Mouse (Mus musculus): ENCODE measurements around the gene Kmt2b. TPM values are rescaled to one million over a fixed set of nuclear protein-coding genes. Genes with fewer than 3 reads are reported as not detected.

Kmt2b gene
- 4.2 TPM in 2 replicates for polyA plus RNA-seq (2015; fragmentation: Nextera tagmentation; extraction: Ambion mirVana)

GRCm38 (mm10) chr7:30588676-30589434, at the start of gene Kmt2b:
Gene Kmt2b (minus strand): TSS chr7:30588726.
- Histone ChIP-seq H3K4me3 (ENCODE audit: low read length) (peak within 1 kb of the TSS; percentile 71), H3K36me3 (ENCODE audit: control insufficient read depth, insufficient read depth) (peaks cover 22% of the 10 kb centered on the region), H3K27ac (ENCODE audit: low read length) (peak within 1 kb of the TSS; percentile 80), H3K4me1 (ENCODE audit: control insufficient read depth, insufficient read depth, low read length) (peaks cover 17% of the 10 kb centered on the region), H3K9ac (ENCODE audit: low read length) (peak within 1 kb of the TSS; percentile 88), H3K9me3 (replicated peaks; ENCODE audit: control insufficient read depth, low read length) (no peaks in the 10 kb centered on the region), H3K27me3 (ENCODE audit: control insufficient read depth, insufficient read depth, low read length) (no peaks in the 10 kb centered on the region), H3K4me2 (ENCODE audit: low read depth, low read length) (peak within 1 kb of the TSS; percentile 98)
- WGBS, result under 1% methylated on average over 54 of the region's 68 CpGs
- ATAC-seq (replicated peaks; ENCODE audit: extremely low read depth, insufficient read depth, low FRiP score), result peak; percentile 95

- H3K36me3 ChIP-seq (ENCODE audit: control insufficient read depth, insufficient read depth), result peaks cover 12% of the 10 kb centered on the region
- H3K4me2 ChIP-seq (ENCODE audit: low read depth, low read length), result no peak overlapping the region; the same call in 1 of the 2 replicates
- no peaks in the 10 kb centered on the region for H3K9me3 ChIP-seq (replicated peaks; ENCODE audit: control insufficient read depth, low read length)
- H3K27me3 ChIP-seq (ENCODE audit: control insufficient read depth, insufficient read depth, low read length), result peaks cover 43% of the 10 kb centered on the region
- 20% methylated on average over 11 of the region's 11 CpGs for WGBS
- peaks cover 6% of the 10 kb centered on the region; the same call in 1 of the 2 replicates for H3K4me1 ChIP-seq (ENCODE audit: control insufficient read depth, insufficient read depth, low read length)
- no peak overlapping the region for H3K9ac ChIP-seq (ENCODE audit: low read length)
- no peak overlapping the region for H3K27ac ChIP-seq (ENCODE audit: low read length)
- no peak overlapping the region for H3K4me3 ChIP-seq (ENCODE audit: low read length)
- no peak for ATAC-seq (replicated peaks; ENCODE audit: extremely low read depth, insufficient read depth, low FRiP score)
Observed at GRCm38 (mm10) chr7:30636395-30636794, 47.9 kb upstream of the Kmt2b start.

- peak within 1 kb of the TSS; percentile 5; the same call in 1 of the 2 replicates for H3K4me2 ChIP-seq (ENCODE audit: low read depth, low read length)
- H3K36me3 ChIP-seq (ENCODE audit: control insufficient read depth, insufficient read depth), result peaks cover 7% of the 10 kb centered on the region
- H3K4me3 ChIP-seq (ENCODE audit: low read length), result no peak within 1 kb of the TSS; the same call in 1 of the 2 replicates
- peaks cover 45% of the 10 kb centered on the region for H3K27me3 ChIP-seq (ENCODE audit: control insufficient read depth, insufficient read depth, low read length)
- H3K9me3 ChIP-seq (replicated peaks; ENCODE audit: control insufficient read depth, low read length), result no peaks in the 10 kb centered on the region
- no peak for ATAC-seq (replicated peaks; ENCODE audit: extremely low read depth, insufficient read depth, low FRiP score)
- no peak within 1 kb of the TSS for H3K27ac ChIP-seq (ENCODE audit: low read length)
- H3K4me1 ChIP-seq (ENCODE audit: control insufficient read depth, insufficient read depth, low read length), result peaks cover 6% of the 10 kb centered on the region; the same call in 1 of the 2 replicates
- WGBS, result 5% methylated on average over 5 of the region's 5 CpGs
- H3K9ac ChIP-seq (ENCODE audit: low read length), result no peak within 1 kb of the TSS
Observed at GRCm38 (mm10) chr7:30635752-30636151, 47.2 kb upstream of the Kmt2b start, which contains the start of gene Etv2. Gene Etv2 (minus strand): TSS chr7:30635852.

GRCm38 (mm10) chr7:30634621-30635020, 46.1 kb upstream of the Kmt2b start:
- 0 out of 2 replicates have a peak overlapping the region, but pooled peaks have one; percentile 5 for H3K4me2 ChIP-seq (ENCODE audit: low read depth, low read length)
- H3K27ac ChIP-seq (ENCODE audit: low read length), result no peak overlapping the region
- peak; percentile 37; the same call in 1 of the 2 replicates for ATAC-seq (replicated peaks; ENCODE audit: extremely low read depth, insufficient read depth, low FRiP score)
- no peak overlapping the region; the same call in 1 of the 2 replicates for H3K4me3 ChIP-seq (ENCODE audit: low read length)
- no peaks in the 10 kb centered on the region for H3K9me3 ChIP-seq (replicated peaks; ENCODE audit: control insufficient read depth, low read length)
- peaks cover 47% of the 10 kb centered on the region for H3K27me3 ChIP-seq (ENCODE audit: control insufficient read depth, insufficient read depth, low read length)
- no peak overlapping the region for H3K9ac ChIP-seq (ENCODE audit: low read length)
- H3K4me1 ChIP-seq (ENCODE audit: control insufficient read depth, insufficient read depth, low read length), result peaks cover 5% of the 10 kb centered on the region; the same call in 1 of the 2 replicates
- WGBS, result 2% methylated on average over 20 of the region's 20 CpGs
- no peaks in the 10 kb centered on the region for H3K36me3 ChIP-seq (ENCODE audit: control insufficient read depth, insufficient read depth)

- no peak for ATAC-seq (replicated peaks; ENCODE audit: extremely low read depth, insufficient read depth, low FRiP score)
- H3K27me3 ChIP-seq (ENCODE audit: control insufficient read depth, insufficient read depth, low read length), result peaks cover 47% of the 10 kb centered on the region
- H3K4me2 ChIP-seq (ENCODE audit: low read depth, low read length), result no peak overlapping the region
- H3K4me1 ChIP-seq (ENCODE audit: control insufficient read depth, insufficient read depth, low read length), result no peaks in the 10 kb centered on the region; the same call in 1 of the 2 replicates
- no peak overlapping the region for H3K27ac ChIP-seq (ENCODE audit: low read length)
- no peaks in the 10 kb centered on the region for H3K36me3 ChIP-seq (ENCODE audit: control insufficient read depth, insufficient read depth)
- peak overlapping the region; percentile 1; the same call in 1 of the 2 replicates for H3K4me3 ChIP-seq (ENCODE audit: low read length)
- H3K9ac ChIP-seq (ENCODE audit: low read length), result no peak overlapping the region
- WGBS, result 8% methylated on average over 27 of the region's 27 CpGs
- H3K9me3 ChIP-seq (replicated peaks; ENCODE audit: control insufficient read depth, low read length), result no peaks in the 10 kb centered on the region
Observed at GRCm38 (mm10) chr7:30633762-30634412, 45.4 kb upstream of the Kmt2b start.

- no peak overlapping the region for H3K9ac ChIP-seq (ENCODE audit: low read length)
- peaks cover 4% of the 10 kb centered on the region for H3K36me3 ChIP-seq (ENCODE audit: control insufficient read depth, insufficient read depth)
- no peak for ATAC-seq (replicated peaks; ENCODE audit: extremely low read depth, insufficient read depth, low FRiP score)
- H3K27me3 ChIP-seq (ENCODE audit: control insufficient read depth, insufficient read depth, low read length), result peaks cover 27% of the 10 kb centered on the region
- H3K4me2 ChIP-seq (ENCODE audit: low read depth, low read length), result no peak overlapping the region
- H3K4me1 ChIP-seq (ENCODE audit: control insufficient read depth, insufficient read depth, low read length), result peaks cover 11% of the 10 kb centered on the region
- no peaks in the 10 kb centered on the region for H3K9me3 ChIP-seq (replicated peaks; ENCODE audit: control insufficient read depth, low read length)
- H3K4me3 ChIP-seq (ENCODE audit: low read length), result no peak overlapping the region
- H3K27ac ChIP-seq (ENCODE audit: low read length), result no peak overlapping the region
Observed at GRCm38 (mm10) chr7:30629013-30629412, 40.5 kb upstream of the Kmt2b start.

- Histone ChIP-seq H3K4me1 (ENCODE audit: control insufficient read depth, insufficient read depth, low read length) (peaks cover 15% of the 10 kb centered on the region), H3K36me3 (ENCODE audit: control insufficient read depth, insufficient read depth) (peaks cover 27% of the 10 kb centered on the region), H3K4me3 (ENCODE audit: low read length) (no peak overlapping the region), H3K27me3 (ENCODE audit: control insufficient read depth, insufficient read depth, low read length) (peaks cover 6% of the 10 kb centered on the region), H3K9ac (ENCODE audit: low read length) (no peak overlapping the region), H3K4me2 (ENCODE audit: low read depth, low read length) (no peak overlapping the region), H3K27ac (ENCODE audit: low read length) (no peak overlapping the region), H3K9me3 (replicated peaks; ENCODE audit: control insufficient read depth, low read length) (no peaks in the 10 kb centered on the region)
- no peak for ATAC-seq (replicated peaks; ENCODE audit: extremely low read depth, insufficient read depth, low FRiP score)
- 77% methylated on average over 5 of the region's 5 CpGs for WGBS
Observed at GRCm38 (mm10) chr7:30626647-30627046, 38.1 kb upstream of the Kmt2b start.

GRCm38 (mm10) chr7:30625530-30626384, 37.2 kb upstream of the Kmt2b start, which contains the start of gene Cox6b1:
Gene Cox6b1 (minus strand): TSS chr7:30626151.
- Histone ChIP-seq H3K27me3 (ENCODE audit: control insufficient read depth, insufficient read depth, low read length) (0 out of 2 replicates have a peak, but pooled peaks cover 3% of the 10 kb centered on the region), H3K4me1 (ENCODE audit: control insufficient read depth, insufficient read depth, low read length) (peaks cover 15% of the 10 kb centered on the region), H3K27ac (ENCODE audit: low read length) (peak within 1 kb of the TSS; percentile 90), H3K36me3 (ENCODE audit: control insufficient read depth, insufficient read depth) (peaks cover 31% of the 10 kb centered on the region), H3K4me3 (ENCODE audit: low read length) (peak within 1 kb of the TSS; percentile 94), H3K9me3 (replicated peaks; ENCODE audit: control insufficient read depth, low read length) (no peaks in the 10 kb centered on the region), H3K4me2 (ENCODE audit: low read depth, low read length) (peak within 1 kb of the TSS; percentile 97), H3K9ac (ENCODE audit: low read length) (peak within 1 kb of the TSS; percentile 95)
- peak; percentile 88 for ATAC-seq (replicated peaks; ENCODE audit: extremely low read depth, insufficient read depth, low FRiP score)
- 1% methylated on average over 44 of the region's 44 CpGs for WGBS

Data from heart, embryonic 16.5 days (tissue).